Mouse (Mus musculus) testis, adult 2 months (tissue): ENCODE data around the gene Pitpna. TPM values are rescaled to one million over a fixed set of nuclear protein-coding genes. Genes with fewer than 3 reads are reported as not detected.

Experiments used
- H3K27ac ChIP-seq: fragments of 200-500 bp; 2 replicates; pipeline ENCODE4 v1.5.1; 2012; ENCODE audit warnings: low read depth, low read length; ENCODE audit not compliant: control insufficient read depth, insufficient read depth
- H3K27me3 ChIP-seq: fragments of 200-500 bp; 2 replicates; pipeline ENCODE4 v1.6.1; 2012; ENCODE audit warnings: mild to moderate bottlenecking, low read length, moderate library complexity; ENCODE audit not compliant: control insufficient read depth, insufficient read depth
- H3K36me3 ChIP-seq: fragments of 200-500 bp; 2 replicates; pipeline ENCODE4 v1.6.1; 2012; ENCODE audit warnings: mild to moderate bottlenecking, low read length; ENCODE audit not compliant: control insufficient read depth, insufficient read depth
- H3K4me1 ChIP-seq: fragments of 200-500 bp; 2 replicates; pipeline ENCODE4 v1.6.1; 2012; ENCODE audit warnings: low read length; ENCODE audit not compliant: control insufficient read depth, insufficient read depth
- H3K4me3 ChIP-seq: fragments of 200-500 bp; 2 replicates; pipeline ENCODE4 v1.5.1; 2012; ENCODE audit warnings: low read depth, mild to moderate bottlenecking, low read length, moderate library complexity, mixed read lengths; ENCODE audit not compliant: control insufficient read depth
- CTCF ChIP-seq: fragments of 200-500 bp; IDR thresholded peaks from 2 replicates; pipeline ENCODE4 v1.5.1; 2012; ENCODE audit warnings: low read depth, mild to moderate bottlenecking, inconsistent platforms, low read length, moderate library complexity; ENCODE audit not compliant: control insufficient read depth, insufficient read depth, insufficient replicate concordance
- POLR2A ChIP-seq: fragments of 200-500 bp; IDR thresholded peaks from 2 replicates; pipeline ENCODE4 v1.6.1; 2012; ENCODE audit warnings: low read depth, mild to moderate bottlenecking, inconsistent platforms, low read length, moderate library complexity; ENCODE audit not compliant: control insufficient read depth
- polyA plus RNA-seq: library from polyadenylated mRNA; depleted of rRNA; stranded (reverse); fragments of >200 nt; gene quantifications from 2 replicates; pipeline ENCODE4 v1.2.3, GENCODE M21; 2012; rRNA removed

The Pitpna gene
- polyA plus RNA-seq, 1 experiment = 41.3 TPM

GRCm38 (mm10) chr11:75669176-75669852 lies 81.4 kb downstream of the Pitpna start:
- H3K4me3 ChIP-seq = peak overlapping the region; percentile 58
- peaks cover 6% of the 10 kb centered on the region for H3K36me3 ChIP-seq
- H3K27ac ChIP-seq = no peak overlapping the region
- TF ChIP-seq CTCF = no peak
- no peak for TF ChIP-seq POLR2A
- peaks cover 5% of the 10 kb centered on the region for H3K4me1 ChIP-seq
- H3K27me3 ChIP-seq = no peaks in the 10 kb centered on the region

GRCm38 (mm10) chr11:75669853-75670200 lies 81.9 kb downstream of the Pitpna start:
- TF ChIP-seq POLR2A (no peak), CTCF (no peak)
- Histone ChIP-seq H3K27ac (peak overlapping the region; percentile 66), H3K4me3 (peak overlapping the region; percentile 69), H3K27me3 (no peaks in the 10 kb centered on the region), H3K36me3 (peaks cover 6% of the 10 kb centered on the region), H3K4me1 (peaks cover 5% of the 10 kb centered on the region)

GRCm38 (mm10) chr11:75671426-75672180 lies 83.7 kb downstream of the Pitpna start:
- H3K27ac ChIP-seq = no peak overlapping the region
- H3K36me3 ChIP-seq = peaks cover 6% of the 10 kb centered on the region
- H3K4me3 ChIP-seq = no peak overlapping the region
- TF ChIP-seq POLR2A (no peak), CTCF (no peak)
- H3K4me1 ChIP-seq = peaks cover 5% of the 10 kb centered on the region
- no peaks in the 10 kb centered on the region for H3K27me3 ChIP-seq

- no peak overlapping the region for H3K27ac ChIP-seq
- H3K27me3 ChIP-seq = no peaks in the 10 kb centered on the region
- H3K36me3 ChIP-seq = peaks cover 6% of the 10 kb centered on the region
- no peak overlapping the region for H3K4me3 ChIP-seq
- TF ChIP-seq CTCF = no peak
- no peak for TF ChIP-seq POLR2A
- H3K4me1 ChIP-seq = peaks cover 3% of the 10 kb centered on the region
Measured at GRCm38 (mm10) chr11:75673411-75673810, 85.5 kb downstream of the Pitpna start.

GRCm38 (mm10) chr11:75674875-75675274 lies 87.0 kb downstream of the Pitpna start:
- Histone ChIP-seq H3K4me1 (peaks cover 6% of the 10 kb centered on the region), H3K27me3 (no peaks in the 10 kb centered on the region), H3K36me3 (peaks cover 1% of the 10 kb centered on the region), H3K4me3 (no peak overlapping the region), H3K27ac (no peak overlapping the region)
- TF ChIP-seq POLR2A = no peak
- TF ChIP-seq CTCF = no peak

- Histone ChIP-seq H3K36me3 (0 out of 2 replicates have a peak, but pooled peaks cover 1% of the 10 kb centered on the region), H3K27me3 (no peaks in the 10 kb centered on the region), H3K4me1 (peaks cover 9% of the 10 kb centered on the region), H3K27ac (peak overlapping the region; percentile 70), H3K4me3 (peak overlapping the region; percentile 86)
- TF ChIP-seq POLR2A = no peak
- no peak for TF ChIP-seq CTCF
Measured at GRCm38 (mm10) chr11:75677881-75678746, 90.2 kb downstream of the Pitpna start.

Other genes starting within 250 kb of the Pitpna start
- 73.7 and 76.4 TPM in 2 replicates for gene Rpa1, start 239.8 kb upstream of the Pitpna start, polyA plus RNA-seq
- gene Smyd4, start 239.7 kb upstream of the Pitpna start, polyA plus RNA-seq = 1.8 and 2.1 TPM in 2 replicates
- gene Serpinf1, start 165.4 kb upstream of the Pitpna start, polyA plus RNA-seq = 13.2 and 13.3 TPM in 2 replicates
- gene Serpinf2, start 148.5 kb upstream of the Pitpna start, polyA plus RNA-seq = 0.29 and 0.33 TPM in 2 replicates
- 4.1 and 5.1 TPM in 2 replicates for gene Wdr81, start 133.4 kb upstream of the Pitpna start, polyA plus RNA-seq
- gene Tlcd2, start 126.4 kb upstream of the Pitpna start, polyA plus RNA-seq = 6.8 and 7.3 TPM in 2 replicates
- 45.6 and 48.8 TPM in 2 replicates for gene Prpf8, start 101.3 kb upstream of the Pitpna start, polyA plus RNA-seq
- 0.58 and 0.94 TPM in 2 replicates for gene Rilp, start 78.0 kb upstream of the Pitpna start, polyA plus RNA-seq
- 0.64 and 0.77 TPM in 2 replicates for gene Scarf1, start 74.6 kb upstream of the Pitpna start, polyA plus RNA-seq
- gene Slc43a2, start 56.4 kb upstream of the Pitpna start, polyA plus RNA-seq = 23.0 and 27.1 TPM in 2 replicates
- gene Inpp5k, start 42.9 kb downstream of the Pitpna start, polyA plus RNA-seq = 121 and 128 TPM in 2 replicates
- gene Myo1c, start 62.4 kb downstream of the Pitpna start, polyA plus RNA-seq = 41.3 and 48.7 TPM in 2 replicates
- gene Crk, start 91.2 kb downstream of the Pitpna start, polyA plus RNA-seq = 27.0 and 35.8 TPM in 2 replicates
- 172 and 188 TPM in 2 replicates for gene Ywhae, start 144.8 kb downstream of the Pitpna start, polyA plus RNA-seq
- 0.78 and 0.96 TPM in 2 replicates for gene Doc2b, start 208.0 kb downstream of the Pitpna start, polyA plus RNA-seq